ENCODE assay signal across 28 mouse cellular contexts in the genomic region with DNA sequence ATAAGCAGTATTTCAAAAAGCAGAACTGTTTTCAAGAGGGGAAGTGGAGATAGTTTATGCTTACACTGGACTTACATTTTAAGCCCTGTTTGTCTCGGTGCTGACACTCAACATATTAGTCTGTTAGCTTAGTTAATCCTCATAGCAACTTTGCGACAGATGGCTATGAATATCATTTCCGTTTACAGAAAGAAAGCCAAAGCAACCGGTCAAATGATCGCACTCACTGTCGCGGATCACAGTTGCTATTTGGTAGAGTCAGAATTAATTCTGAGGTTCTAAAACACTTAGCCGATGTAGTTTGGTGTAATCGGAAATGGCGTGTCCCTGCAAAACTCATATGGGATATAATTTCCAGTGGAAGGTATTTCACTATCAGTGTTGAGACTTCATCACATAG.
A peak's percentile ranks its signal among the peaks of the same experiment; 100 is the strongest.
DNase-seq lines count a peak whose midpoint lies in the region; ATAC-seq and TF ChIP-seq lines count a peak whose summit lies in the region.
"Had no signal": no experiment of that assay in that cellular context is flagged by ENCODE, and none has a peak within 500 bp of the region (broad histone marks: within the 10 kb centered on the region; RNA-seq: fewer than 3 reads in every experiment).

No protein-coding gene starts in this region.

- no peak overlapping the region for H3K9ac ChIP-seq in forebrain, postnatal 0 days
- no peak overlapping the region for H3K9ac ChIP-seq in forebrain, embryonic 12.5 days
- H3K9ac ChIP-seq in stomach, embryonic 16.5 days (ENCODE audit: low read length) = no peak overlapping the region
- H3K9ac ChIP-seq: forebrain, embryonic 13.5 days; heart, embryonic 13.5 days; limb, embryonic 15.5 days; liver, embryonic 15.5 days; lung, embryonic 15.5 days had no signal

- intact Hi-C loops in left cerebral cortex, postnatal 25 days (cut with DNase I) = no loop called here
- intact Hi-C loops in left cerebral cortex, postnatal 4 days (cut with DNase I) = no loop called here

- H3K4me2 ChIP-seq in forebrain, postnatal 0 days (ENCODE audit: low read depth) = no peak overlapping the region
- H3K4me2 ChIP-seq in forebrain, embryonic 12.5 days = no peak overlapping the region
- peak overlapping the region; percentile 11; the same call in 1 of the 2 replicates for H3K4me2 ChIP-seq in stomach, embryonic 16.5 days (ENCODE audit: low read depth, low read length)
- H3K4me2 ChIP-seq: forebrain, embryonic 13.5 days; heart, embryonic 13.5 days; limb, embryonic 15.5 days; liver, embryonic 15.5 days; lung, embryonic 15.5 days had no signal

- DNase-seq in forebrain, postnatal 0 days = no peak
- DNase-seq in left cerebral cortex, postnatal 25 days (ENCODE audit: low spot score in 2 of 2) = peak; percentile 2 to 10
- no peak for DNase-seq in left cerebral cortex, postnatal 4 days
- peak; percentile 62 for DNase-seq in brain, embryonic 14.5 days (ENCODE audit: low read depth)
- DNase-seq in embryo, embryonic 10.5 days (ENCODE audit: low spot score) = no peak
- DNase-seq: adrenal gland, adult 2 months; B cell, adult 2 months; gastrocnemius, postnatal 36 days; heart, adult 2 months; heart, postnatal 14 days; kidney, adult 9 months; kidney, postnatal 25 days; lung, postnatal 36 days; thymus, adult 18-20 months; thymus, postnatal 36 days had no signal

- no peak for TF ChIP-seq POLR2A in brain, embryonic 14.5 days (IDR thresholded peaks at IDR 0.05; ENCODE audit: borderline replicate concordance, extremely low read depth, insufficient read depth, insufficient read length, poor library complexity, severe bottlenecking)

- no peak for TF ChIP-seq CTCF in forebrain, postnatal 0 days (IDR thresholded peaks at IDR 0.05; ENCODE audit: low read depth)
- no peak for TF ChIP-seq CTCF in brain, embryonic 14.5 days (IDR thresholded peaks at IDR 0.05; ENCODE audit: borderline replicate concordance, extremely low read depth, insufficient read depth, insufficient read length)

- peak; percentile 40 for ATAC-seq in forebrain, postnatal 0 days
- no peak for ATAC-seq in forebrain, embryonic 12.5 days (ENCODE audit: low FRiP score)
- no peak for ATAC-seq in stomach, embryonic 16.5 days (ENCODE audit: insufficient read depth, low FRiP score)
- ATAC-seq: forebrain, embryonic 13.5 days; hindbrain, postnatal 0 days; intestine, embryonic 16.5 days; Patski had no signal

- no peaks in the 10 kb centered on the region for H3K27me3 ChIP-seq in forebrain, postnatal 0 days (ENCODE audit: insufficient read depth, low read length)
- no peaks in the 10 kb centered on the region for H3K27me3 ChIP-seq in forebrain, embryonic 12.5 days
- H3K27me3 ChIP-seq in stomach, embryonic 16.5 days (ENCODE audit: control insufficient read depth, insufficient read depth, low read length) = no peaks in the 10 kb centered on the region
- H3K27me3 ChIP-seq: CH12.LX; forebrain, embryonic 13.5 days; heart, embryonic 13.5 days; limb, embryonic 15.5 days; liver, embryonic 15.5 days; lung, embryonic 15.5 days; megakaryocyte, embryonic 14.5 days; Patski had no signal

- 53% methylated on average over 10 of the region's 10 CpGs for WGBS in forebrain, postnatal 0 days
- WGBS in forebrain, embryonic 12.5 days = 91% methylated on average over 10 of the region's 10 CpGs
- 59% methylated on average over 10 of the region's 10 CpGs for WGBS in stomach, embryonic 16.5 days

- no peaks in the 10 kb centered on the region for H3K36me3 ChIP-seq in forebrain, postnatal 0 days (ENCODE audit: insufficient read depth)
- H3K36me3 ChIP-seq in forebrain, embryonic 12.5 days (replicated peaks) = no peaks in the 10 kb centered on the region
- H3K36me3 ChIP-seq in stomach, embryonic 16.5 days (ENCODE audit: control insufficient read depth, insufficient read depth, low read length) = no peaks in the 10 kb centered on the region
- H3K36me3 ChIP-seq: G1E; heart, embryonic 13.5 days; limb, embryonic 15.5 days; liver, embryonic 15.5 days; lung, embryonic 15.5 days had no signal

- H3K4me1 ChIP-seq in forebrain, postnatal 0 days (ENCODE audit: insufficient read depth) = no peaks in the 10 kb centered on the region
- H3K4me1 ChIP-seq in forebrain, embryonic 12.5 days = no peaks in the 10 kb centered on the region
- H3K4me1 ChIP-seq in stomach, embryonic 16.5 days (ENCODE audit: control insufficient read depth, insufficient read depth, low read length) = no peaks in the 10 kb centered on the region
- H3K4me1 ChIP-seq: forebrain, embryonic 13.5 days; heart, embryonic 13.5 days; limb, embryonic 15.5 days; liver, embryonic 15.5 days; lung, embryonic 15.5 days; megakaryocyte, embryonic 14.5 days had no signal

- H3K4me3 ChIP-seq in forebrain, postnatal 0 days (ENCODE audit: low read depth, low read length) = no peak overlapping the region
- no peak overlapping the region for H3K4me3 ChIP-seq in forebrain, embryonic 12.5 days (replicated peaks)
- no peak overlapping the region for H3K4me3 ChIP-seq in stomach, embryonic 16.5 days (replicated peaks; ENCODE audit: low read length)
- H3K4me3 ChIP-seq: forebrain, embryonic 13.5 days; heart, adult 2 months; heart, embryonic 13.5 days; limb, embryonic 15.5 days; liver, embryonic 15.5 days; lung, embryonic 15.5 days; megakaryocyte, embryonic 14.5 days had no signal

- no peaks in the 10 kb centered on the region for H3K9me3 ChIP-seq in forebrain, postnatal 0 days (ENCODE audit: low read length)
- no peaks in the 10 kb centered on the region for H3K9me3 ChIP-seq in forebrain, embryonic 12.5 days
- no peaks in the 10 kb centered on the region for H3K9me3 ChIP-seq in stomach, embryonic 16.5 days (replicated peaks; ENCODE audit: control insufficient read depth, low read length)
- H3K9me3 ChIP-seq: forebrain, embryonic 13.5 days; G1E; heart, embryonic 13.5 days; limb, embryonic 15.5 days; liver, embryonic 15.5 days; lung, embryonic 15.5 days; megakaryocyte, embryonic 14.5 days had no signal

- H3K27ac ChIP-seq in forebrain, postnatal 0 days (ENCODE audit: low read depth, low read length) = no peak overlapping the region
- no peak overlapping the region for H3K27ac ChIP-seq in forebrain, embryonic 12.5 days
- H3K27ac ChIP-seq in stomach, embryonic 16.5 days (ENCODE audit: low read length) = no peak overlapping the region
- H3K27ac ChIP-seq: forebrain, embryonic 13.5 days; heart, adult 2 months; heart, embryonic 13.5 days; hindbrain, postnatal 0 days; limb, embryonic 15.5 days; liver, embryonic 15.5 days; lung, embryonic 15.5 days had no signal

Comparison
In these comparisons a context has a peak if more than half of its experiments do, and no peak if none do; other contexts are left out.
1. DNase-seq: peak in left cerebral cortex, postnatal 25 days (2 of 2) and brain, embryonic 14.5 days (single experiment); none in forebrain, postnatal 0 days (single experiment), left cerebral cortex, postnatal 4 days (single experiment) and embryo, embryonic 10.5 days (single experiment).